Mouse (Mus musculus): ENCODE results near the gene Wdr86.

The Wdr86 gene

GRCm38 (mm10) chr5:24733771-24734426 is 3.4 kb upstream of the Wdr86 start:
- in situ Hi-C loops (cut with MboI), result no loop called here

- in situ Hi-C loops (cut with MboI), result no loop called here
Measured at GRCm38 (mm10) chr5:24733134-24733533, 2.6 kb upstream of the Wdr86 start.

GRCm38 (mm10) chr5:24730986-24731385 is 459 bp upstream of the Wdr86 start:
- in situ Hi-C loops (cut with MboI), result no loop called here

GRCm38 (mm10) chr5:24729797-24730487 is 585 bp downstream of the Wdr86 start:
- in situ Hi-C loops (cut with MboI), result no loop called here

- in situ Hi-C loops (cut with MboI), result no loop called here
Measured at GRCm38 (mm10) chr5:24726901-24727836, 3.4 kb downstream of the Wdr86 start.

- in situ Hi-C loops (cut with MboI), result no loop called here
Measured at GRCm38 (mm10) chr5:24725897-24726296, 4.6 kb downstream of the Wdr86 start.

- in situ Hi-C loops (cut with MboI), result no loop called here
Measured at GRCm38 (mm10) chr5:24724805-24725204, 5.7 kb downstream of the Wdr86 start.

GRCm38 (mm10) chr5:24724270-24724634 is 6.3 kb downstream of the Wdr86 start:
- in situ Hi-C loops (cut with MboI), result no loop called here

- in situ Hi-C loops (cut with MboI), result no loop called here
Measured at GRCm38 (mm10) chr5:24723527-24724269, 6.8 kb downstream of the Wdr86 start.

GRCm38 (mm10) chr5:24719852-24720251 is 10.7 kb downstream of the Wdr86 start:
- in situ Hi-C loops (cut with MboI), result no loop called here

- in situ Hi-C loops (cut with MboI), result no loop called here
Measured at GRCm38 (mm10) chr5:24718076-24718475, 12.5 kb downstream of the Wdr86 start.

GRCm38 (mm10) chr5:24713987-24714386 is 16.5 kb downstream of the Wdr86 start:
- in situ Hi-C loops (cut with MboI), result no loop called here

- in situ Hi-C loops (cut with MboI), result no loop called here
Measured at GRCm38 (mm10) chr5:24713199-24713598, 17.3 kb downstream of the Wdr86 start.

- in situ Hi-C loops (cut with MboI), result no loop called here
Measured at GRCm38 (mm10) chr5:24711615-24712014, 18.9 kb downstream of the Wdr86 start.

GRCm38 (mm10) chr5:24709962-24710361 is 20.6 kb downstream of the Wdr86 start:
- in situ Hi-C loops (cut with MboI), result no loop called here

GRCm38 (mm10) chr5:24704615-24705014 is 25.9 kb downstream of the Wdr86 start:
- in situ Hi-C loops (cut with MboI), result no loop called here

GRCm38 (mm10) chr5:24701271-24701670 is 29.3 kb downstream of the Wdr86 start:
- in situ Hi-C loops (cut with MboI), result no loop called here

- in situ Hi-C loops (cut with MboI), result no loop called here
Measured at GRCm38 (mm10) chr5:24696704-24697103, 33.8 kb downstream of the Wdr86 start.

GRCm38 (mm10) chr5:24687696-24688095 is 42.8 kb downstream of the Wdr86 start:
- in situ Hi-C loops (cut with MboI), result loop anchor here (10.0 kb wide), 1 partner anchor 67 kb away; the partner anchor contains the start of gene Crygn

- in situ Hi-C loops (cut with MboI), result loop anchor here (10.0 kb wide), 1 partner anchor 68 kb away; the partner anchor contains the start of gene Crygn
Measured at GRCm38 (mm10) chr5:24686671-24687420, 43.7 kb downstream of the Wdr86 start.

- in situ Hi-C loops (cut with MboI), result loop anchor here (10.0 kb wide), 1 partner anchor 69 kb away; the partner anchor contains the start of gene Crygn
Measured at GRCm38 (mm10) chr5:24686176-24686575, 44.4 kb downstream of the Wdr86 start.
